Mouse (Mus musculus) heart, adult 2 months (tissue): Measurements from ENCODE around the gene Edem2. TPM values are rescaled to one million over a fixed set of nuclear protein-coding genes. Genes with fewer than 3 reads are reported as not detected.

Experiments
- DNase-seq, 2 experiments: peaks; one replicate each; pipeline ENCODE4 v3.0.0; 2021
- H3K27ac ChIP-seq: fragments of 200-600 bp; 2 replicates; pipeline ENCODE4 v1.8.1; 2022
- H3K27me3 ChIP-seq: fragments of 200-500 bp; 2 replicates; pipeline ENCODE4 v1.6.1; 2012; ENCODE audit warnings: mild to moderate bottlenecking, low read length, inconsistent platforms, mixed read lengths; ENCODE audit not compliant: control insufficient read depth, insufficient read depth
- H3K36me3 ChIP-seq: fragments of 200-500 bp; 2 replicates; pipeline ENCODE4 v1.6.1; 2012; ENCODE audit warnings: low read length, inconsistent platforms; ENCODE audit not compliant: control insufficient read depth, insufficient read depth
- H3K4me1 ChIP-seq: fragments of 200-500 bp; 2 replicates; pipeline ENCODE4 v1.6.1; 2011; ENCODE audit warnings: low read length; ENCODE audit not compliant: control insufficient read depth, insufficient read depth
- H3K4me3 ChIP-seq: fragments of 200-600 bp; 2 replicates; pipeline ENCODE4 v1.8.1; 2022
- H3K79me2 ChIP-seq: fragments of 200-500 bp; replicated peaks from 2 replicates; pipeline ENCODE4 v1.6.1; 2012; ENCODE audit warnings: mild to moderate bottlenecking, inconsistent platforms, low read length, moderate library complexity, mixed read lengths; ENCODE audit not compliant: control insufficient read depth, insufficient read depth
- H3K9ac ChIP-seq: fragments of 200-500 bp; 2 replicates; pipeline ENCODE4 v1.6.1; 2012; ENCODE audit warnings: low read depth, mild to moderate bottlenecking, control low read depth, inconsistent platforms, low read length, mixed read lengths
- CTCF ChIP-seq: fragments of 200-600 bp; IDR thresholded peaks from 2 replicates; pipeline ENCODE4 v1.8.1; 2022; ENCODE audit warnings: antibody characterized with exemption, mild to moderate bottlenecking, moderate library complexity
- EP300 ChIP-seq: fragments of 200-500 bp; IDR thresholded peaks from 2 replicates; pipeline ENCODE4 v1.6.1; 2011; ENCODE audit warnings: low read depth, low read length, control low read depth; ENCODE audit not compliant: insufficient read depth
- POLR2A ChIP-seq: fragments of 200-500 bp; IDR thresholded peaks from 2 replicates; pipeline ENCODE4 v1.6.1; 2011; ENCODE audit warnings: mild to moderate bottlenecking, low read depth, low read length, control low read depth; ENCODE audit not compliant: insufficient read depth
- WGBS: fragments of 180-500 bp; shearing (Covaris S2); methylation state at CpG from one replicate; pipeline ENCODE4 v1.1.7; 2018; 5-methylcytosine and 5-hydroxymethylcytosine counted together
- intact Hi-C: fragments of 180-260 bp; cut with DNase I; formaldehyde crosslinking; loops from one replicate; pipeline ENCODE4 v1.15.1; 2025
- polyA plus RNA-seq: library from polyadenylated mRNA; depleted of rRNA; stranded (reverse); fragments of >200 nt; gene quantifications from 2 replicates; pipeline ENCODE4 v1.2.3, GENCODE M21; 2012
- total RNA-seq, 2 experiments: library from RNA; stranded (reverse); gene quantifications; 2 replicates each; pipeline ENCODE4 v1.2.3; 2021

Edem2 gene
- total and polyA plus RNA-seq, 3 experiments = 6.0 to 14.4 (median 6.4) TPM

GRCm38 (mm10) chr2:155671236-155671635 lies 58.0 kb downstream of the Edem2 start:
- WGBS = 54% methylated on average over 4 of the region's 4 CpGs
- H3K9ac ChIP-seq = no peak overlapping the region
- H3K27ac ChIP-seq = no peak overlapping the region
- DNase-seq = peak; percentile 31 to 33
- peaks cover 2% of the 10 kb centered on the region for H3K4me1 ChIP-seq
- intact Hi-C loops = no loop called here
- no peak overlapping the region for H3K4me3 ChIP-seq
- H3K79me2 ChIP-seq = peaks cover 1% of the 10 kb centered on the region; the same call in 1 of the 2 replicates
- no peaks in the 10 kb centered on the region for H3K27me3 ChIP-seq
- peaks cover 7% of the 10 kb centered on the region; the same call in 1 of the 2 replicates for H3K36me3 ChIP-seq
- TF ChIP-seq CTCF (no peak), POLR2A (no peak), EP300 (no peak)

GRCm38 (mm10) chr2:155668461-155668860 lies 60.8 kb downstream of the Edem2 start:
- no peak for TF ChIP-seq EP300
- TF ChIP-seq CTCF = peak; percentile 66
- no peak for DNase-seq
- Histone ChIP-seq H3K27ac (no peak overlapping the region), H3K27me3 (no peaks in the 10 kb centered on the region), H3K79me2 (no peaks in the 10 kb centered on the region), H3K4me1 (no peaks in the 10 kb centered on the region), H3K36me3 (peaks cover 3% of the 10 kb centered on the region; the same call in 1 of the 2 replicates), H3K9ac (no peak overlapping the region), H3K4me3 (no peak overlapping the region)
- 87% methylated on average over 4 of the region's 4 CpGs for WGBS
- intact Hi-C loops = no loop called here

DNA sequence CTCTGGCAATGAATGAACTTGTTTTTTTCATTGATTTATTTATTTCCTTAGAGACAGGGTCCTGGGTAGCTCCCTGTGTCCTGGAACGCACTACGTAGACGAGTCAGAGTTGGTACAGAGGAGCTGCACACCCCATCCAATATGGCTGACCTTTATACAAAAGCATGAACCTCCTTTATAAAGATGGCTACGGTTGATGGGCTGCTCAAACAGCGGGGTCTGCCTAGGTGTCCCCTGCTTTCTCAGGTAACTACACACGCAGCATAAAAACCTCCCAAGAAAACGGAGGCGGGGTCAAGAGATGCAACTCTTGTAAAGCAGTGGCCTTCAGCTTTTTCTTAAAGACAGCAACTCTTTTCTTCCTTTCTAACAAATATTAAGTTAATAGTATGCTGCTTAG lies 61.4 kb downstream of the Edem2 start:
- H3K79me2 ChIP-seq = no peaks in the 10 kb centered on the region
- intact Hi-C loops = no loop called here
- no peak for DNase-seq

DNA sequence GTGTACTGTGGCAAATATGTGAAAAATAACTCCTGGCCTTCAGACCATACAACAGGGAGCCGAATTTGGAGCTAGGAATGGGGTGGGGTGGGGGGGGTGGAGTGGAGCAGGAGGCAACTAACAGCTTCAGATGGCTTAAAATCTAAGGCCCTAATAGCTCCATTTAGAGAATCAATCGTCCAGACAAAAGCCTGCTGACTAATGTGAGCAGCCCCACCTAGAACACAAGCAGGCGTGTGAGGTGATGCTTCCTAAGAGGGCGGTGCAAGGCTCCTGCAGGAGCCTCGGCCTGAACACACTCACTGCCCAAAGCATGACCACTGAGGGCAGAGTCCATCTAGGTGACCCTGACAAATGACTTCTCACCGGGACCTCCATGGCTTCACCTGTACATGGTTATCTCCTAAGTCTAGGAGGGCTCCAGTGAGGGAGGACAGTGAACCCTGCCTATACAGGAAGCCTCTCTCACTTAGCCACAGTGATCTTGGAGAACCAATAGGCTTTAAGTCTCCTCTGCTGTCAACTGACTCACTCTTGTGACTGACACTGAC lies 65.3 kb downstream of the Edem2 start:
- intact Hi-C loops = loop anchor here (1.0 kb wide), 1 partner anchor 101 kb away; no protein-coding TSS in a partner anchor
- no peaks in the 10 kb centered on the region for H3K27me3 ChIP-seq
- WGBS = 77% methylated on average over 6 of the region's 6 CpGs

More for the DNA sequence above, 61.4 kb downstream of the Edem2 start:
- no peak overlapping the region for H3K9ac ChIP-seq
- H3K4me1 ChIP-seq = no peaks in the 10 kb centered on the region
- H3K27ac ChIP-seq = no peak overlapping the region
- H3K27me3 ChIP-seq = no peaks in the 10 kb centered on the region
- TF ChIP-seq EP300 (no peak), CTCF (no peak), POLR2A (no peak)
- no peak overlapping the region for H3K4me3 ChIP-seq
- H3K36me3 ChIP-seq = peaks cover 3% of the 10 kb centered on the region; the same call in 1 of the 2 replicates
- 96% methylated on average over 8 of the region's 8 CpGs for WGBS

DNA sequence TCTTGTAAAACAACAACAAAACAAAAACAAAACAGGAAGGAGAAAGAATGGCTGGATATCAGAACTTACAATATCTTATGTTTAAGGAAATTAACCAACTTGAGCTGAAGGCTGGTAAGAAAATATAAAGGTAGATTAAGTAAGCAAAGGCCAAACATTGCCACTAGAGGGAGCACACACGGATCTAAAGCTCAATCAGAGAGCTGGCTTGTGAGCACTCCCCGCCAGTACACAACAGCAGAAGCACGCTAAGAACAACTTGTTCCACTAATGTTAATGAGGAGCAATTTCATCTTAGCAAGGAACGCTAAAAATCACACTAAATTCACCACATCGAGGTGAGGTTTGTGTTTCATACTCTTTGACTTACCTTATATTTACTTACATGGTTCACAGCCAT lies 66.2 kb downstream of the Edem2 start:
- TF ChIP-seq POLR2A (no peak), EP300 (no peak), CTCF (peak; percentile 82)
- no peaks in the 10 kb centered on the region for H3K79me2 ChIP-seq
- H3K4me1 ChIP-seq = no peaks in the 10 kb centered on the region
- H3K4me3 ChIP-seq = no peak overlapping the region
- H3K9ac ChIP-seq = no peak overlapping the region
- WGBS = 19% methylated on average over 5 of the region's 5 CpGs
- no peaks in the 10 kb centered on the region for H3K27me3 ChIP-seq
- no peak overlapping the region for H3K27ac ChIP-seq
- intact Hi-C loops = loop anchor here (1.0 kb wide), 1 partner anchor 102 kb away; no protein-coding TSS in a partner anchor
- DNase-seq = no peak
- H3K36me3 ChIP-seq = no peaks in the 10 kb centered on the region

More for the DNA sequence above, 65.3 kb downstream of the Edem2 start:
- Histone ChIP-seq H3K27ac (no peak overlapping the region), H3K4me1 (no peaks in the 10 kb centered on the region), H3K9ac (no peak overlapping the region), H3K4me3 (no peak overlapping the region), H3K79me2 (no peaks in the 10 kb centered on the region), H3K36me3 (no peaks in the 10 kb centered on the region)
- no peak for DNase-seq
- TF ChIP-seq EP300 (no peak), CTCF (no peak), POLR2A (no peak)

DNA sequence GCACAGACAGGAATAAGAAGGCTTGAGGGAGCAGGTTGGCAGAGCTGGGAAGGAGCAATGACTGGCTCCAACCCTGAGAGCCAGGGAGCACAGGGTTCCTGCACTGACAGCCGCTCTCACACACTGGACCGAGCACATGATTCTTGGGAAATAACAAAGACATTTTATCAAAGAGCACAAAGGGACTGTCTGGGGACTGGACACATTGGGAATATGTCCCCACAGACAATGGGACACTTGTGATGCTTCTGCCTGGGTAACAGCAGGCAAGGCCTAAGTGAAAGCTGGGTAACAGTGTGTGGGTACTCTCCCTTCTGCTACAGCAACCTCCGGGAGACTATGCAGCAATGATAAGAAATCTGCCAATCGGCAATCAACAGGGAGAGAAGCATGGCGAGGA lies 66.9 kb downstream of the Edem2 start:
- Histone ChIP-seq H3K4me3 (no peak overlapping the region), H3K36me3 (no peaks in the 10 kb centered on the region), H3K27ac (no peak overlapping the region), H3K9ac (no peak overlapping the region), H3K27me3 (no peaks in the 10 kb centered on the region), H3K4me1 (no peaks in the 10 kb centered on the region), H3K79me2 (no peaks in the 10 kb centered on the region)
- no peak for DNase-seq
- intact Hi-C loops = no loop called here
- TF ChIP-seq POLR2A (no peak), CTCF (no peak), EP300 (no peak)
- WGBS = 92% methylated on average over 5 of the region's 5 CpGs
